Mouse (Mus musculus) myocyte (in vitro differentiated cells): ENCODE measurements around the gene Rps6ka2. TPM values are rescaled to one million over a fixed set of nuclear protein-coding genes. Genes with fewer than 3 reads are reported as not detected.
"Not testable (repeated sequence)": the region's sequence is repeated elsewhere in the genome, so short reads cannot be mapped to it uniquely, and the experiment has no call there.

Experiments used
- H3K27me3 ChIP-seq: one replicate; pipeline ENCODE4 v1.6.1; 2011; ENCODE audit not compliant: control insufficient read depth, insufficient read depth, insufficient read length
- H3K36me3 ChIP-seq: one replicate; pipeline ENCODE4 v1.6.1; 2011; ENCODE audit not compliant: control insufficient read depth, insufficient read depth
- H3K4me2 ChIP-seq: one replicate; pipeline ENCODE4 v1.6.1; 2011; ENCODE audit warnings: low read depth, control low read depth
- H3K4me3 ChIP-seq: one replicate; pipeline ENCODE4 v1.5.1; 2011; ENCODE audit warnings: mild to moderate bottlenecking, control low read depth, moderate library complexity
- H3K79me2 ChIP-seq: one replicate; pipeline ENCODE4 v1.6.1; 2011; ENCODE audit not compliant: control insufficient read depth, insufficient read depth
- H3ac ChIP-seq: one replicate; pipeline ENCODE4 v1.6.1; 2011; ENCODE audit not compliant: control insufficient read depth, insufficient read length
- CEBPB ChIP-seq: IDR thresholded peaks from 2 replicates; pipeline ENCODE4 v1.6.1; 2011; ENCODE audit warnings: mild to moderate bottlenecking, moderate library complexity; ENCODE audit not compliant: poor library complexity, insufficient read depth, severe bottlenecking
- E2F4 ChIP-seq: IDR thresholded peaks from one replicate; pipeline ENCODE4 v1.6.1; 2011; ENCODE audit warnings: mild to moderate bottlenecking, control low read depth, moderate library complexity; ENCODE audit not compliant: insufficient read depth
- MAX ChIP-seq: IDR thresholded peaks from one replicate; pipeline ENCODE4 v1.6.1; 2011; ENCODE audit warnings: low read depth, mild to moderate bottlenecking, control low read depth
- MYOD1 ChIP-seq, 3 experiments: IDR thresholded peaks; one replicate each; pipeline ENCODE4 v1.6.1; 2011; ENCODE audit warnings: control low read depth in 2 of 3, low read depth in 2 of 3, mild to moderate bottlenecking in 2 of 3, moderate library complexity in 1 of 3; ENCODE audit not compliant: insufficient read length in 2 of 3, control insufficient read depth in 1 of 3
- MYOG ChIP-seq, 3 experiments: IDR thresholded peaks; one replicate each; pipeline ENCODE4 v1.6.1; 2011; ENCODE audit warnings: control low read depth in 2 of 3, low read depth in 2 of 3, mild to moderate bottlenecking in 2 of 3; ENCODE audit not compliant: insufficient read length in 2 of 3, control insufficient read depth in 1 of 3, insufficient read depth in 1 of 3
- POLR2A ChIP-seq: IDR thresholded peaks from one replicate; pipeline ENCODE4 v1.6.1; 2011; ENCODE audit warnings: low read depth, mild to moderate bottlenecking, control low read depth, moderate library complexity; ENCODE audit not compliant: insufficient read length
- POLR2AphosphoS2 ChIP-seq: IDR thresholded peaks from one replicate; pipeline ENCODE4 v1.6.1; 2011; ENCODE audit warnings: low read depth, control low read depth; ENCODE audit not compliant: insufficient read length
- REST ChIP-seq: IDR thresholded peaks from one replicate; pipeline ENCODE4 v1.6.1; 2011; ENCODE audit warnings: mild to moderate bottlenecking, control low read depth, moderate library complexity; ENCODE audit not compliant: insufficient read depth, insufficient read length
- SRF ChIP-seq: IDR thresholded peaks from one replicate; pipeline ENCODE4 v1.6.1; 2011; ENCODE audit warnings: low read depth; ENCODE audit not compliant: control insufficient read depth, insufficient read length
- TCF12 ChIP-seq: IDR thresholded peaks from one replicate; pipeline ENCODE4 v1.6.1; 2011; ENCODE audit warnings: mild to moderate bottlenecking, control low read depth; ENCODE audit not compliant: poor library complexity, insufficient read depth, severe bottlenecking
- TCF3 ChIP-seq: IDR thresholded peaks from one replicate; pipeline ENCODE4 v1.6.1; 2011; ENCODE audit warnings: low read depth, control low read depth; ENCODE audit not compliant: insufficient read length
- USF1 ChIP-seq: IDR thresholded peaks from one replicate; pipeline ENCODE4 v1.6.1; 2011; ENCODE audit warnings: low read depth, mild to moderate bottlenecking, control low read depth, moderate library complexity
- polyA plus RNA-seq: library from polyadenylated mRNA; unstranded; fragments of >200 nt; fragmentation: generic; extraction: Trizol; gene quantifications from one replicate; pipeline ENCODE4 v1.2.1, GENCODE M21; 2012; ENCODE audit warnings: missing spikeins

The Rps6ka2 gene
- 56.9 TPM for polyA plus RNA-seq

- H3K36me3 ChIP-seq: no peaks in the 10 kb centered on the region
- peak within 1 kb of the TSS; percentile 1 for H3ac ChIP-seq
- H3K27me3 ChIP-seq: no peaks in the 10 kb centered on the region
- H3K4me3 ChIP-seq: peak within 1 kb of the TSS; percentile 85
- H3K79me2 ChIP-seq: peaks cover 43% of the 10 kb centered on the region
- peak; percentile 96 for TF ChIP-seq POLR2AphosphoS2
- TF ChIP-seq POLR2A: peak; percentile 85
- no peak for TF ChIP-seq SRF
- peak within 1 kb of the TSS; percentile 99 for H3K4me2 ChIP-seq
These were observed at the start of gene Rps6ka2 for GRCm38 (mm10) chr17:7169627-7170303. TSS of gene Rps6ka2 (plus strand) at chr17:7170115.

DNA sequence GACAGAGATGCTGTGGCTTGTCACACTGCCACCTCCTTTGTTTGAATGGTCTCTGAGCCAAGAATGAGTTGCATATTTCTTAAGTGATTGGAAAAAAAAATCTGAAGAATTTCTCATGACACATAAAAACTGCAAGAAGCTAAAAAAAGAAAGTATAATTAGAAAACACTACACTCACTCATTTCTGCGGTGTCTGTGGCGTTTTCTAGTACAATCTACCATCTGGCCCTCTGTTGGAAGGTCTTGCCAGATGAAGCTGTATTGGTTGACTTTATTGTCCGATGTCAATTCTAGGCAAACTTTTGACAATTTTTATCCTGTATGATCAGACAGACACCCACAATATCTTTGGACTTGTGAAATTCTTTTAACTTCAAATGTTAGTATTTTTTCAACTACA is 49.1 kb upstream of the Rps6ka2 start:
- H3K27me3 ChIP-seq, H3K36me3 ChIP-seq, H3K79me2 ChIP-seq, H3ac ChIP-seq, H3K4me2 ChIP-seq, H3K4me3 ChIP-seq: not testable (repeated sequence)

GRCm38 (mm10) chr17:7122554-7122953 is 47.4 kb upstream of the Rps6ka2 start:
- H3K79me2 ChIP-seq, H3K27me3 ChIP-seq, H3K4me3 ChIP-seq, H3K4me2 ChIP-seq, H3ac ChIP-seq, H3K36me3 ChIP-seq: not testable (repeated sequence)

- H3K36me3 ChIP-seq, H3ac ChIP-seq, H3K27me3 ChIP-seq, H3K4me3 ChIP-seq, H3K4me2 ChIP-seq, H3K79me2 ChIP-seq: not testable (repeated sequence)
These were observed 43.4 kb upstream of the Rps6ka2 start for GRCm38 (mm10) chr17:7126475-7126874.

DNA sequence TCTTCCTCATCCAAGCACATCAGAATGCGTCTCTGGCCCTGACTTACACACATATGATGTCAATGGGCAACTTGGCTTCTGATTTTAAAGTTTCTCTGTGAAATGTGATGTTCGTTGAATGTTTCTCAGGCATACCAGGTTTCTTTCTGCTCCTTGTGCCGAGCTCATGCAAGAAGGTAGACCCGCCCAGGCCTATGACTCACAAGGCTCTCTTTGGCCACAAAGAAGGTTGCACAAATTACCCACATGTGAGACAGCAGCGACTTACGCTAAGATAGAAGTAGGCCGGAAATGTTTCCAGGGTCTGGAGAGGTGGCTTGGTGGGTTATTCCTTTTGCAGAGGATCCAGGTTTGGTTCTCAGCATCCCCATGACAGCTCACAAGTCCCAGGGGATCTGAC is 35.9 kb upstream of the Rps6ka2 start:
- not testable (repeated sequence) for H3K4me3 ChIP-seq, H3ac ChIP-seq, H3K36me3 ChIP-seq, H3K4me2 ChIP-seq, H3K27me3 ChIP-seq, H3K79me2 ChIP-seq

- H3K79me2 ChIP-seq, H3K4me2 ChIP-seq, H3K27me3 ChIP-seq, H3ac ChIP-seq, H3K36me3 ChIP-seq, H3K4me3 ChIP-seq: not testable (repeated sequence)
These were observed 34.6 kb upstream of the Rps6ka2 start for GRCm38 (mm10) chr17:7135277-7135676.

- TF ChIP-seq POLR2AphosphoS2 (no peak), MYOD1 (IDR thresholded peaks at IDR 0.05; ENCODE audit: control insufficient read depth in 1 of 3, insufficient read length in 2 of 3, low read depth in 2 of 3) (peak in 1 of 3 experiments; percentile 7), POLR2A (no peak), MAX (no peak), USF1 (no peak), CEBPB (no peak), MYOG (IDR thresholded peaks at IDR 0.05; ENCODE audit: control insufficient read depth in 1 of 3, insufficient read depth in 1 of 3, insufficient read length in 2 of 3, low read depth in 2 of 3) (peak in 1 of 3 experiments; percentile 2), TCF3 (no peak), TCF12 (no peak), REST (no peak), E2F4 (no peak), SRF (no peak)
- H3K4me3 ChIP-seq: no peak overlapping the region
- no peaks in the 10 kb centered on the region for H3K27me3 ChIP-seq
- H3K4me2 ChIP-seq: peak overlapping the region; percentile 24
- H3ac ChIP-seq: no peak overlapping the region
- H3K79me2 ChIP-seq: no peaks in the 10 kb centered on the region
- H3K36me3 ChIP-seq: no peaks in the 10 kb centered on the region
These were observed 31.6 kb upstream of the Rps6ka2 start for GRCm38 (mm10) chr17:7138186-7138925.
